Mouse (Mus musculus) erythroblast, embryonic 14.5 days (primary cell): ENCODE measurements around the gene Fosl1.
"Not testable (repeated sequence)": the region's sequence is repeated elsewhere in the genome, so short reads cannot be mapped to it uniquely, and the experiment has no call there.

Experiments
- GATA1 ChIP-seq: IDR thresholded peaks from 2 replicates; pipeline ENCODE4 v1.6.1; 2012; ENCODE audit warnings: low read length, inconsistent platforms, mixed read lengths
- TAL1 ChIP-seq: IDR thresholded peaks from 3 replicates; pipeline ENCODE4 v1.6.1; 2012; ENCODE audit warnings: low read length, inconsistent platforms, mixed read lengths

DNA sequence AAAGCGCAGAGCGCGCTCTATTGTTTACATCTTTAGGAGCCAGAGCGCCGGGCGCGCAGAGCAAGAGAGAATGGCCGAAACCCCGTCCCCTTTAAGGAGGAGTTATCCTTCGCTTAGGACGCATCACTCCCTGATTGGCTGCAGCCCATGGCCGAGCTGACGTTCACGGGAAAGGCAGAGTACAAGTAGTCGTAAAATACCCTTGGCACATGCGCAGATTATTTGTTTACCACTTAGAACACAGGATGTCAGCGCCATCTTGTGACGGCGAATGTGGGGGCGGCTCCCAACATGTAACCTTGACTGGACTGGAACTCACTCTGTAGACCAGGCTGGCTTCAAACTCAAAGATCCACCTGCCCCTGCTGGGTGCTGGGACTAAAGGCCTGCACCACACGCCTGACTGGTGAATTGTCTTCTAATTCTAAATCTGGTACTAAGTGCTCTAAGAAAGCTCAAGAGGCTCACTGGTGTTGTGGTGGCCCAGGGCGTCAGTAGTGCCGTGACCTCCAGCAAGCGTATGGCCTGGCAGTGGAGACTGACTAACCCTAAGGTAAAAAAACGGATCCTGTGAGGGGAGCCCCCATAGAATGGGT is 40.7 kb upstream of the Fosl1 start:
- TF ChIP-seq GATA1, TAL1: not testable (repeated sequence)
